Mouse (Mus musculus) limb, embryonic 13.5 days (tissue): Measurements from ENCODE around the gene Nup98. TPM values are rescaled to one million over a fixed set of nuclear protein-coding genes. Genes with fewer than 3 reads are reported as not detected.

Source experiments
- ATAC-seq: fragments of 200-750 bp; cut with Nextera tagmentation; 2 replicates; pipeline ENCODE4 v1.8.0; 2017; ENCODE audit warnings: low read depth, moderate number of reproducible peaks, moderate TSS enrichment; ENCODE audit not compliant: low FRiP score
- H3K27ac ChIP-seq: fragments of 300-500 bp; sonication (generic); 2 replicates; pipeline ENCODE4 v1.5.1; 2015; ENCODE audit warnings: inconsistent platforms, mild to moderate bottlenecking, moderate library complexity
- H3K27me3 ChIP-seq: fragments of 300-500 bp; sonication (generic); 2 replicates; pipeline ENCODE4 v1.6.1; 2015; ENCODE audit warnings: mild to moderate bottlenecking, inconsistent platforms
- H3K36me3 ChIP-seq: fragments of 300-500 bp; sonication (generic); 2 replicates; pipeline ENCODE4 v1.6.1; 2015; ENCODE audit warnings: inconsistent platforms, mild to moderate bottlenecking, moderate library complexity
- H3K4me1 ChIP-seq: fragments of 300-500 bp; sonication (generic); 2 replicates; pipeline ENCODE4 v1.6.1; 2015; ENCODE audit warnings: inconsistent platforms
- H3K4me2 ChIP-seq: fragments of 300-500 bp; sonication (generic); replicated peaks from 2 replicates; pipeline ENCODE4 v1.6.1; 2015; ENCODE audit warnings: inconsistent platforms, mild to moderate bottlenecking, moderate library complexity
- H3K4me3 ChIP-seq: fragments of 300-500 bp; sonication (generic); 2 replicates; pipeline ENCODE4 v1.5.1; 2015; ENCODE audit warnings: moderate library complexity, mild to moderate bottlenecking, inconsistent platforms
- H3K9ac ChIP-seq: fragments of 300-500 bp; sonication (generic); 2 replicates; pipeline ENCODE4 v1.6.1; 2015; ENCODE audit warnings: mild to moderate bottlenecking, inconsistent platforms
- H3K9me3 ChIP-seq: fragments of 300-500 bp; sonication (generic); 2 replicates; pipeline ENCODE4 v1.6.1; 2016; ENCODE audit warnings: inconsistent platforms
- WGBS: fragments of 180-500 bp; shearing (Covaris S2); methylation state at CpG from one replicate; pipeline ENCODE4 v1.1.7; 2015; 5-methylcytosine and 5-hydroxymethylcytosine counted together
- polyA plus RNA-seq: library from polyadenylated mRNA; unstranded; fragments of >200 nt; fragmentation: Nextera tagmentation; extraction: Ambion mirVana; gene quantifications from 2 replicates; pipeline ENCODE4 v1.2.1, GENCODE M21; 2015

The Nup98 gene
- polyA plus RNA-seq, 1 experiment from 2014 or later, result 42.9 TPM

- Histone ChIP-seq H3K4me3 (no peak overlapping the region), H3K27ac (no peak overlapping the region), H3K36me3 (peaks cover 92% of the 10 kb centered on the region), H3K9me3 (no peaks in the 10 kb centered on the region), H3K9ac (no peak overlapping the region), H3K4me1 (no peaks in the 10 kb centered on the region), H3K4me2 (no peak overlapping the region), H3K27me3 (no peaks in the 10 kb centered on the region)
- no peak for ATAC-seq
- WGBS, result 97% methylated on average over 5 of the region's 5 CpGs
These were observed 128.2 kb downstream of the Nup98 start for GRCm38 (mm10) chr7:102081784-102082183.

DNA sequence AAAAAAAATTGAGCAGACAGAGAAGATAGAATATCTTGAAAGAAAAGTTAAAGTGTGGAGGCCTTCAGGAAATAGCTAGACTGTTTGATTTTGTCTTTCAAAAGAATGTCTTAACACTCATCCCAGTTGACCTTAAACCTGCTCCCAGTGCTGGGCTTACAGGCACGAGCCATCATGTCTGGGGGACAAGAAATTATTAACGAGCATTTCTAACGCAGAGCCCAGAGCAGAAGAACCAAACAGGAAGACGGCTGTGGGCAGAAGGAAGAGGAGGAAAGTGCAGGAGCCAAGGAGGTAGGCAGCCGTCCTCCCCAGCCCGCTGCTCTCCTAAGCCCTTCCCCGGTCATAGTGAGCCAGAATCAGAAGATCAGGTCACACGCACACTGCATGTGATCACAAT is 129.7 kb downstream of the Nup98 start:
- no peak overlapping the region for H3K4me2 ChIP-seq
- H3K27me3 ChIP-seq, result no peaks in the 10 kb centered on the region
- no peak overlapping the region for H3K9ac ChIP-seq
- no peaks in the 10 kb centered on the region for H3K4me1 ChIP-seq
- H3K36me3 ChIP-seq, result peaks cover 92% of the 10 kb centered on the region
- no peak for ATAC-seq
- no peak overlapping the region for H3K27ac ChIP-seq
- WGBS, result 83% methylated on average over 8 of the region's 8 CpGs
- no peaks in the 10 kb centered on the region for H3K9me3 ChIP-seq
- no peak overlapping the region for H3K4me3 ChIP-seq

DNA sequence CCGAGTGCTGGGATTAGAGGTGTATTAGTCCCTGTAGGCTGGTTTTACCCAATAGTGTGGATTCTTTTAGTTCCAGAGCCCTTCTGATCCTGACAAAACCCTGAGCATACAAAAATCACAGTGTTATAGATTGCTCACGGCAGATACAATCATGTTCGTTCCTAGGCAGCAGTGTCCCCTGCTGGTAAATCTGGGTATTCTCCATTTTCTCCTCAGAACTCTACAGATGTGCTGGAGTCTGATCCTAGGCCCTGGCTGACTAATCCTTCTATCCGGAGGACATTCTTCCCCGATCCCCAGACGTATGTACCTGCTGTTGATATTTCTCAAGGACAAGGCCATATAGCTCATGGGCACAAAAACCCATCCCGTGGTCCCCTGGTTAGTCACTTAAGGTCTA is 131.5 kb downstream of the Nup98 start:
- no peak overlapping the region for H3K27ac ChIP-seq
- no peak overlapping the region for H3K4me3 ChIP-seq
- H3K36me3 ChIP-seq, result peaks cover 93% of the 10 kb centered on the region
- no peak overlapping the region for H3K9ac ChIP-seq
- H3K27me3 ChIP-seq, result no peaks in the 10 kb centered on the region
- ATAC-seq, result no peak
- WGBS, result 77% methylated on average over 7 of the region's 7 CpGs
- no peaks in the 10 kb centered on the region for H3K9me3 ChIP-seq
- no peaks in the 10 kb centered on the region for H3K4me1 ChIP-seq
- H3K4me2 ChIP-seq, result no peak overlapping the region

DNA sequence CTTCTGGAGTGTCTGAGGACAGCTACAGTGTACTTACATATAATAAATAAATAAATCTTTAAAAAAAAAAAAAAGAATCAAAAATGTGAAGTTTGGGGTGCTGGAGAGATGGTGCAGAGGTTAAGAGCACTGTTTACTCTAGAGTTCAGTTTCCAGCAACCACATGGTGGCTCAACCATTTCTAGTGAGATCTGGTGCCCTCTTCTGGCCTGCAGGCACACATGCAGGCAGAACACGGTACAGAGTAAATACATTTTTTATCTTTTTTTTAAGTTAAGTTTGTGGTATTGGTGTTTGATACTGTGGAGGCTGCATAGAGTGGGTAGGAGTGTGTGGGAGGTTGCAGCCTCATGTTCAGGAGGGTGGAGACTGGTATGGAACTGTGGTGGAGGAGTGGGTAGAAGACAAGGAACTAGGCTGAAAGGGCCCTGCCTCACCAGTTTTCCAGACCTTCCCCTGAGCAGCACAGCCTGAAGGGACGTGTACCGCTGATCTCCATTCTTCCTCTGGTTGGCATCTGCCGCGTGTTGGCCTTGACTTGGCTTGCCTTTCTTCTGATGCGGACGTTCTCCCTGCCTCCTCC is 133.2 kb downstream of the Nup98 start:
- Histone ChIP-seq H3K9me3 (no peaks in the 10 kb centered on the region), H3K27ac (no peak overlapping the region), H3K9ac (no peak overlapping the region), H3K4me3 (no peak overlapping the region), H3K4me1 (no peaks in the 10 kb centered on the region), H3K27me3 (no peaks in the 10 kb centered on the region), H3K36me3 (peaks cover 92% of the 10 kb centered on the region), H3K4me2 (no peak overlapping the region)
- WGBS, result 85% methylated on average over 7 of the region's 7 CpGs
- no peak for ATAC-seq

Other genes starting within 250 kb of the Nup98 start
- 3.6 and 3.9 TPM in 2 replicates for gene Il18bp, start 191.5 kb downstream of the Nup98 start, polyA plus RNA-seq
- gene Rnf121, start 144.7 kb downstream of the Nup98 start, polyA plus RNA-seq, result 34.1 and 34.4 TPM in 2 replicates
- 44.1 and 45.1 TPM in 2 replicates for gene Xndc1, start 144.7 kb downstream of the Nup98 start, polyA plus RNA-seq
- gene Xntrpc, start 144.5 kb downstream of the Nup98 start, polyA plus RNA-seq, result 2.3 TPM in 2 replicates
- not detected in 2 replicates for gene Trpc2, start 127.1 kb downstream of the Nup98 start, polyA plus RNA-seq
- gene Art1, start 108.4 kb downstream of the Nup98 start, polyA plus RNA-seq, result 16.8 and 16.9 TPM in 2 replicates
- 4.4 and 4.7 TPM in 2 replicates for gene Art5, start 100.7 kb downstream of the Nup98 start, polyA plus RNA-seq
- not detected in 2 replicates for gene Chrna10, start 93.3 kb downstream of the Nup98 start, polyA plus RNA-seq
- gene Pgap2, start within 50 bp of the Nup98 start, polyA plus RNA-seq, result 82.3 and 88.6 TPM in 2 replicates
- 56.7 and 57.8 TPM in 2 replicates for gene Rhog, start 45.9 kb upstream of the Nup98 start, polyA plus RNA-seq
- 23.7 and 25.2 TPM in 2 replicates for gene Stim1, start 57.6 kb upstream of the Nup98 start, polyA plus RNA-seq
- 151 and 154 TPM in 2 replicates for gene Rrm1, start 231.5 kb upstream of the Nup98 start, polyA plus RNA-seq